Mouse (Mus musculus) stomach, postnatal 0 days (tissue): ENCODE results near the gene Rtn1. TPM values are rescaled to one million over a fixed set of nuclear protein-coding genes. Genes with fewer than 3 reads are reported as not detected.
A peak's percentile ranks its signal among the peaks of the same experiment; 100 is the strongest.

Source experiments
- ATAC-seq: fragments of 200-750 bp; cut with Nextera tagmentation; 2 replicates; pipeline ENCODE4 v1.8.0; 2017; ENCODE audit not compliant: low FRiP score, low TSS enrichment
- DNase-seq: peaks from one replicate; pipeline ENCODE4 v3.0.0-alpha.2; 2016; ENCODE audit warnings: low spot score
- H3K27ac ChIP-seq: fragments of 300-500 bp; sonication (generic); replicated peaks from 2 replicates; pipeline ENCODE4 v1.5.1; 2014; ENCODE audit warnings: mild to moderate bottlenecking, control low read depth
- H3K27me3 ChIP-seq: fragments of 300-500 bp; sonication (generic); 2 replicates; pipeline ENCODE4 v1.6.1; 2014; ENCODE audit warnings: low read length; ENCODE audit not compliant: control insufficient read depth, insufficient read depth
- H3K36me3 ChIP-seq: fragments of 300-500 bp; sonication (generic); 2 replicates; pipeline ENCODE4 v1.6.1; 2014; ENCODE audit warnings: low read length, mixed read lengths; ENCODE audit not compliant: control insufficient read depth, insufficient read depth
- H3K4me1 ChIP-seq: fragments of 300-500 bp; sonication (generic); replicated peaks from 2 replicates; pipeline ENCODE4 v1.6.1; 2014; ENCODE audit warnings: antibody characterized with exemption; ENCODE audit not compliant: control insufficient read depth, insufficient read depth
- H3K4me2 ChIP-seq: fragments of 300-500 bp; sonication (generic); replicated peaks from 2 replicates; pipeline ENCODE4 v1.6.1; 2014; ENCODE audit warnings: low read depth, mild to moderate bottlenecking, control low read depth, moderate library complexity
- H3K4me3 ChIP-seq: fragments of 300-500 bp; sonication (generic); 2 replicates; pipeline ENCODE4 v1.5.1; 2014; ENCODE audit warnings: low read depth, low read length, control low read depth
- H3K9ac ChIP-seq: fragments of 300-500 bp; sonication (generic); 2 replicates; pipeline ENCODE4 v1.6.1; 2014; ENCODE audit warnings: mild to moderate bottlenecking, low read length, control low read depth, mixed read lengths
- H3K9me3 ChIP-seq: fragments of 300-500 bp; sonication (generic); 2 replicates; pipeline ENCODE4 v1.6.1; 2016; ENCODE audit warnings: low read length; ENCODE audit not compliant: control insufficient read depth
- CTCF ChIP-seq: IDR thresholded peaks from 2 replicates; pipeline ENCODE4 v1.5.1; 2016; ENCODE audit warnings: antibody characterized with exemption, low read depth, mild to moderate bottlenecking, moderate library complexity
- EP300 ChIP-seq: optimal IDR thresholded peaks from 2 replicates; pipeline ENCODE3; 2016; ENCODE audit warnings: antibody characterized with exemption
- WGBS: fragments of 180-500 bp; shearing (Covaris S2); extraction: QIAGEN DNeasy Blood & Tissue Kit; methylation state at CpG from one replicate; pipeline ENCODE4 v1.1.7; 2014; 5-methylcytosine and 5-hydroxymethylcytosine counted together
- polyA plus RNA-seq: library from polyadenylated mRNA; unstranded; fragments of >200 nt; fragmentation: Nextera tagmentation; extraction: Ambion mirVana; gene quantifications from 2 replicates; pipeline ENCODE4 v1.2.1, GENCODE M21; 2015

The Rtn1 gene
- polyA plus RNA-seq, 1 experiment from 2014 or later, result 47.1 TPM

GRCm38 (mm10) chr12:72213554-72213953 is 195.3 kb downstream of the Rtn1 start:
- WGBS, result 51% methylated on average over 5 of the region's 5 CpGs
- Histone ChIP-seq H3K9ac (no peak overlapping the region), H3K4me1 (no peaks in the 10 kb centered on the region), H3K9me3 (no peaks in the 10 kb centered on the region), H3K4me3 (no peak overlapping the region), H3K4me2 (no peak overlapping the region), H3K36me3 (no peaks in the 10 kb centered on the region), H3K27ac (no peak overlapping the region), H3K27me3 (no peaks in the 10 kb centered on the region)
- ATAC-seq, result no peak
- no peak for DNase-seq
- TF ChIP-seq EP300 (no peak), CTCF (no peak)

GRCm38 (mm10) chr12:72200828-72201227 is 208.0 kb downstream of the Rtn1 start:
- H3K4me1 ChIP-seq, result no peaks in the 10 kb centered on the region
- no peaks in the 10 kb centered on the region for H3K27me3 ChIP-seq
- no peaks in the 10 kb centered on the region for H3K9me3 ChIP-seq
- TF ChIP-seq EP300 (no peak), CTCF (no peak)
- H3K9ac ChIP-seq, result no peak overlapping the region
- ATAC-seq, result no peak
- H3K27ac ChIP-seq, result no peak overlapping the region
- no peaks in the 10 kb centered on the region for H3K36me3 ChIP-seq
- H3K4me2 ChIP-seq, result no peak overlapping the region
- DNase-seq, result no peak
- 84% methylated on average over 3 of the region's 3 CpGs for WGBS
- no peak overlapping the region for H3K4me3 ChIP-seq

GRCm38 (mm10) chr12:72197925-72198486 is 210.8 kb downstream of the Rtn1 start:
- WGBS, result 51% methylated on average over 18 of the region's 18 CpGs
- H3K4me1 ChIP-seq, result no peaks in the 10 kb centered on the region
- H3K4me2 ChIP-seq, result no peak overlapping the region
- no peak for TF ChIP-seq EP300
- TF ChIP-seq CTCF, result no peak
- no peaks in the 10 kb centered on the region for H3K36me3 ChIP-seq
- H3K27ac ChIP-seq, result no peak overlapping the region
- ATAC-seq (no peak), DNase-seq (peak; percentile 24)
- no peak overlapping the region for H3K9ac ChIP-seq
- no peaks in the 10 kb centered on the region for H3K27me3 ChIP-seq
- no peak overlapping the region for H3K4me3 ChIP-seq
- no peaks in the 10 kb centered on the region for H3K9me3 ChIP-seq

- Histone ChIP-seq H3K27me3 (no peaks in the 10 kb centered on the region), H3K4me2 (no peak overlapping the region), H3K4me1 (no peaks in the 10 kb centered on the region), H3K27ac (no peak overlapping the region), H3K9ac (no peak overlapping the region), H3K4me3 (no peak overlapping the region), H3K36me3 (no peaks in the 10 kb centered on the region), H3K9me3 (no peaks in the 10 kb centered on the region)
- 60% methylated on average over 7 of the region's 7 CpGs for WGBS
- DNase-seq (no peak), ATAC-seq (no peak)
- TF ChIP-seq CTCF, result no peak
- TF ChIP-seq EP300, result no peak
These were observed 211.4 kb downstream of the Rtn1 start for GRCm38 (mm10) chr12:72197434-72197833.

- WGBS, result 70% methylated on average over 12 of the region's 12 CpGs
- H3K4me1 ChIP-seq, result no peaks in the 10 kb centered on the region
- DNase-seq (no peak), ATAC-seq (no peak)
- TF ChIP-seq EP300, result no peak
- TF ChIP-seq CTCF, result no peak
- no peaks in the 10 kb centered on the region for H3K9me3 ChIP-seq
- H3K36me3 ChIP-seq, result no peaks in the 10 kb centered on the region
- no peaks in the 10 kb centered on the region for H3K27me3 ChIP-seq
- H3K27ac ChIP-seq, result no peak within 1 kb of the TSS
- no peak within 1 kb of the TSS for H3K4me3 ChIP-seq
- no peak within 1 kb of the TSS for H3K4me2 ChIP-seq
- H3K9ac ChIP-seq, result no peak within 1 kb of the TSS
These were observed 223.9 kb downstream of the Rtn1 start, which contains the start of gene Ccdc175 for GRCm38 (mm10) chr12:72184929-72185328. Ccdc175 (minus strand) TSS chr12:72185029.

- DNase-seq, result no peak
- Histone ChIP-seq H3K4me2 (no peak overlapping the region), H3K9me3 (no peaks in the 10 kb centered on the region), H3K36me3 (no peaks in the 10 kb centered on the region), H3K27me3 (no peaks in the 10 kb centered on the region), H3K4me1 (no peaks in the 10 kb centered on the region), H3K27ac (no peak overlapping the region), H3K9ac (no peak overlapping the region), H3K4me3 (no peak overlapping the region)
- no peak for TF ChIP-seq CTCF
- TF ChIP-seq EP300, result no peak
- 66% methylated on average over 4 of the region's 4 CpGs for WGBS
- no peak for ATAC-seq
These were observed 229.3 kb downstream of the Rtn1 start for GRCm38 (mm10) chr12:72179561-72179960.
